ENCODE assay signal across 19 mouse cellular contexts in genomic region chr1:139255581-139255980, GRCm38 (mm10).
"Had no signal": no experiment of that assay in that cellular context is flagged by ENCODE, and none has a peak within 500 bp of the region (broad histone marks: within the 10 kb centered on the region; RNA-seq: fewer than 3 reads in every experiment).

No protein-coding gene starts in this region.

- H3K4me1 ChIP-seq: liver, embryonic 15.5 days; lung, embryonic 15.5 days; megakaryocyte, embryonic 14.5 days; midbrain, embryonic 13.5 days; midbrain, embryonic 15.5 days; neural tube, embryonic 12.5 days had no signal

- H3K27ac ChIP-seq: liver, embryonic 15.5 days; lung, embryonic 15.5 days; macrophage; midbrain, embryonic 13.5 days; midbrain, embryonic 15.5 days; neural tube, embryonic 12.5 days had no signal

- DNase-seq: liver, postnatal 0 days; lung, adult 2 months; lung, postnatal 14 days; lung, postnatal 36 days; right cerebral cortex, postnatal 25 days; right cerebral cortex, postnatal 4 days; spleen, adult 18-20 months; thymus, adult 18-20 months; thymus, postnatal 14 days; thymus, postnatal 36 days had no signal

- H3K27me3 ChIP-seq: liver, embryonic 15.5 days; lung, embryonic 15.5 days; megakaryocyte, embryonic 14.5 days; midbrain, embryonic 13.5 days; midbrain, embryonic 15.5 days; neural tube, embryonic 12.5 days had no signal

- H3K9me3 ChIP-seq: liver, embryonic 15.5 days; lung, embryonic 15.5 days; megakaryocyte, embryonic 14.5 days; midbrain, embryonic 13.5 days; midbrain, embryonic 15.5 days; neural tube, embryonic 12.5 days had no signal

- H3K4me3 ChIP-seq: liver, embryonic 15.5 days; lung, embryonic 15.5 days; megakaryocyte, embryonic 14.5 days; midbrain, embryonic 13.5 days; midbrain, embryonic 15.5 days; neural tube, embryonic 12.5 days had no signal

- ATAC-seq: liver, postnatal 0 days; lung, postnatal 0 days; midbrain, embryonic 13.5 days; midbrain, embryonic 15.5 days had no signal

- H3K4me2 ChIP-seq: liver, embryonic 15.5 days; lung, embryonic 15.5 days; midbrain, embryonic 11.5 days; midbrain, embryonic 13.5 days; midbrain, embryonic 15.5 days; neural tube, embryonic 12.5 days had no signal

- H3K36me3 ChIP-seq: liver, embryonic 15.5 days; lung, embryonic 15.5 days; midbrain, embryonic 13.5 days; midbrain, embryonic 15.5 days; neural tube, embryonic 12.5 days had no signal

- H3K9ac ChIP-seq: liver, embryonic 15.5 days; liver, postnatal 0 days; lung, embryonic 15.5 days; midbrain, embryonic 13.5 days; midbrain, embryonic 15.5 days; neural tube, embryonic 12.5 days had no signal
